In the genomic region with DNA sequence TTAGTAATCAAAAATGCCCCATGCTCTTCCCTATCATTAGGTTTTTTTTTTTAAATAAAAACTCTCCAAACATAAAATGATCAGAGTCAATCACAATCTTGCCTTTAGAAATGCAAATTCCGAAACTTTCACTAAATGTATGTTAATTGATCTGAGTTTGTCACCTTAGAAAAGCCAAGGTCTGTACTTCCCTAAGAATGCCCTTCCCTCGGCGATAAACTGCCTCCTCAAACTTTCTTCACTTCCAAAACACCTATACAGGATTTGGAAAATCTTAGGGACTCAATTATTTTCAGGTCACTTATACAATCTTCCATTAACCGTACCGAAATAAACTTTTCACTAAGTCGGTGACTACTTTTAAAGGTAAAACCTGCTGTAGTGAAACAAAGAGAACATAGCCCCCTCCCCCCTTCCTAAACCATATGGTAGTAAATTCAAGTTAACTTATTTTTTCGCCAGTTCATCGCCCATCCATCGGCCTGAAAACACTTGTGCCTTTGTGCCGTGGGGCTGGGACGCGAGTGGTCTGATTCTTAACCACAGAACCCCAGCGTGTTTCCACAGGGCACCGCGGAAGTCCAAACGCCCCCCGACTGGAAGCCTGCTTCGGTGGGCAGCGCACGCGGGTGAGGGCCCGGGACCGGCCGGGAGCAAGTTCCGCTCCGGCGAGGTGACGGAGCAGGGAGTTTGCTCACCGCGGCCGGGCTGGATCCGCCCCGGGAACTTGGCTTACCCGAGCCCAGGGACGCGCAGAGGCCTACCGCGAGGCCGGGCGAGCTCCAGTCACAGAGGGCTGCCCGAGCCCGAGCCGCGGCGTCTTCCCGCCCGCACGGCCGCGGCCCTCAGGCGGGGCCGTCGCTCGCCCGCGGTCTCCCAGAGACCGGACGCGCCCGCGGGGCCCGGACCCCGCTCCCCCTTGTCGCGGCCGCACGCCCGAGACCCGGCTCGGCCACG, we compare ENCODE assay signal across 8 mouse cellular contexts. TPM values are rescaled to one million over a fixed set of nuclear protein-coding genes. Genes with fewer than 3 reads are reported as not detected.
DNase-seq lines count a peak whose midpoint lies in the region; ATAC-seq and TF ChIP-seq lines count a peak whose summit lies in the region.

No protein-coding gene starts in this region.

- WGBS in forebrain, embryonic 11.5 days = under 1% methylated on average over 67 of the region's 71 CpGs
- WGBS in lung, postnatal 0 days = 7% methylated on average over 56 of the region's 71 CpGs

- peaks cover 71% of the 10 kb centered on the region for H3K4me1 ChIP-seq in E14TG2a.4 (replicated peaks; ENCODE audit: low read depth, low read length)
- peaks cover 5% of the 10 kb centered on the region; the same call in 1 of the 2 replicates for H3K4me1 ChIP-seq in forebrain, embryonic 11.5 days (replicated peaks; ENCODE audit: control insufficient read depth, insufficient read depth, low read length)
- H3K4me1 ChIP-seq in lung, postnatal 0 days (ENCODE audit: insufficient read depth, low read depth, low read length) = peaks cover 11% of the 10 kb centered on the region; the same call in 1 of the 2 replicates

- TF ChIP-seq EP300 in lung, postnatal 0 days (IDR thresholded peaks at IDR 0.05) = no peak

- ATAC-seq in forebrain, embryonic 11.5 days (replicated peaks; ENCODE audit: low FRiP score) = peak; percentile 57
- peak; percentile 46 for ATAC-seq in lung, postnatal 0 days

- H3K27me3 ChIP-seq in E14TG2a.4 (ENCODE audit: insufficient read depth, low read length) = no peaks in the 10 kb centered on the region
- H3K27me3 ChIP-seq in forebrain, embryonic 11.5 days (ENCODE audit: control insufficient read depth, insufficient read depth, low read length) = no peaks in the 10 kb centered on the region
- no peaks in the 10 kb centered on the region for H3K27me3 ChIP-seq in lung, postnatal 0 days (replicated peaks; ENCODE audit: insufficient read depth, low read length)

- TF ChIP-seq CTCF in E14TG2a.4 (conservative IDR thresholded peaks at IDR 0.05; ENCODE audit: low read length) = no peak
- no peak for TF ChIP-seq CTCF in lung, postnatal 0 days (IDR thresholded peaks at IDR 0.05)

- peaks cover 33% of the 10 kb centered on the region for H3K36me3 ChIP-seq in E14TG2a.4 (ENCODE audit: insufficient read depth, low read length)
- H3K36me3 ChIP-seq in forebrain, embryonic 11.5 days (ENCODE audit: control insufficient read depth, insufficient read depth, low read length) = no peaks in the 10 kb centered on the region
- no peaks in the 10 kb centered on the region for H3K36me3 ChIP-seq in lung, postnatal 0 days (ENCODE audit: insufficient read depth, low read length)

- H3K9me3 ChIP-seq in E14TG2a.4 (ENCODE audit: low read length) = no peaks in the 10 kb centered on the region
- no peaks in the 10 kb centered on the region for H3K9me3 ChIP-seq in forebrain, embryonic 11.5 days (ENCODE audit: control insufficient read depth, low read length)
- no peaks in the 10 kb centered on the region for H3K9me3 ChIP-seq in lung, postnatal 0 days (ENCODE audit: low read length)

- DNase-seq in c-Kit-positive CD71-negative TER-119-negative erythroid progenitor cells, embryonic 14.5 days (ENCODE audit: low read depth) = peak; percentile 25
- peak; percentile 87 for DNase-seq in forebrain, embryonic 11.5 days (ENCODE audit: low spot score)
- DNase-seq in heart, postnatal 14 days = peak; percentile 71 to 74
- DNase-seq in kidney, postnatal 4 days = peak; percentile 73 to 83
- DNase-seq in lung, postnatal 0 days (ENCODE audit: low spot score) = peak; percentile 77
- DNase-seq in ovary, postnatal 10 days (ENCODE audit: low spot score) = peak; percentile 48
- peak; percentile 50 to 65 for DNase-seq in thymus, postnatal 10 days (ENCODE audit: low spot score in 2 of 2)

- intact Hi-C loops in heart, postnatal 14 days (cut with DNase I) = loop anchor here (5.0 kb wide), 1 partner anchor 46 kb away; no protein-coding TSS in a partner anchor

- peak overlapping the region; percentile 65 for H3K4me2 ChIP-seq in forebrain, embryonic 11.5 days (ENCODE audit: low read depth, low read length, severe bottlenecking)
- peak overlapping the region; percentile 84 for H3K4me2 ChIP-seq in lung, postnatal 0 days (replicated peaks; ENCODE audit: low read depth, low read length)

- H3K9ac ChIP-seq in forebrain, embryonic 11.5 days (ENCODE audit: low read length) = peak overlapping the region; percentile 98
- peak overlapping the region; percentile 98 for H3K9ac ChIP-seq in lung, postnatal 0 days (replicated peaks; ENCODE audit: low read depth)

- H3K27ac ChIP-seq in forebrain, embryonic 11.5 days (ENCODE audit: low read depth, low read length) = peak overlapping the region; percentile 97
- H3K27ac ChIP-seq in lung, postnatal 0 days (ENCODE audit: low read length) = peak overlapping the region; percentile 100

- peak overlapping the region; percentile 91 for H3K4me3 ChIP-seq in E14TG2a.4 (replicated peaks; ENCODE audit: low read length)
- H3K4me3 ChIP-seq in forebrain, embryonic 11.5 days (ENCODE audit: low read depth, low read length) = peak overlapping the region; percentile 97
- H3K4me3 ChIP-seq in lung, postnatal 0 days (ENCODE audit: low read depth, low read length) = peak overlapping the region; percentile 98

RNA-seq across cellular contexts. Expression of a gene that starts 1.3 kb away (rescaled TPM):
- polyA plus RNA-seq in forebrain, embryonic 11.5 days (2014; fragmentation: Nextera tagmentation; extraction: Ambion mirVana) = 44.5 and 45.1 TPM in 2 replicates
- 10 to 100 TPM; 84.8 to 85.3 TPM for total RNA-seq in heart, postnatal 14 days (2021)
- 43.0 and 47.6 TPM in 2 replicates for polyA plus RNA-seq in lung, postnatal 0 days (2015; fragmentation: Nextera tagmentation; extraction: Ambion mirVana)

Comparison
In these comparisons a context has a peak if more than half of its experiments do, and no peak if none do; other contexts are left out.
1. Peak in every context shown above with its lines: DNase-seq, ATAC-seq, H3K4me3 ChIP-seq and H3K27ac ChIP-seq.
2. DNase-seq: peak in every context shown above with its lines; median percentile 87 in forebrain, embryonic 11.5 days; 78 in kidney, postnatal 4 days; 77 in lung, postnatal 0 days; 72 in heart, postnatal 14 days; 58 in thymus, postnatal 10 days; 48 in ovary, postnatal 10 days; 25 in c-Kit-positive CD71-negative TER-119-negative erythroid progenitor cells, embryonic 14.5 days.